Mouse (Mus musculus): ENCODE results near the gene Ndrg2.

Ndrg2 gene

DNA sequence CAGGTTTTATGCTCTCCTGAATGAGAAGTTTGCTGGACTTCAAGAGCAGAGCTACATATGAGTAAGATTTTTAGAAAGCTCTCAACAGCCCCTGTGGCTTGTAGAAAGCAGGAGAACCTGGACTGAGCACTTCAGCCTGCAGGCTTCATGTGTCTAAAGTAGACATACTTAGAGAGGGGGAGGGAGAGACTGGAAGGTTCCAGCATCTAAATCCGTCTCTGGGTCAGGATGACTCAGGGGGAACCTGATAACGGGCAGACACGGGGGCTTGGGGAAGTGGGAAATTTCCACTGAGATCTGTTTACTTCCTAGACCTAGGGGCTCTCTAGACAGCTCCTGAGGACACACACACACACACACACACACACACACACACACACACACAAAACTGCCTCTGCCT lies 1.1 kb upstream of the Ndrg2 start:
- intact Hi-C loops (cut with DNase I), result no loop called here

GRCm38 (mm10) chr14:51913062-51913959 lies 647 bp downstream of the Ndrg2 start:
- intact Hi-C loops (cut with DNase I), result no loop called here

DNA sequence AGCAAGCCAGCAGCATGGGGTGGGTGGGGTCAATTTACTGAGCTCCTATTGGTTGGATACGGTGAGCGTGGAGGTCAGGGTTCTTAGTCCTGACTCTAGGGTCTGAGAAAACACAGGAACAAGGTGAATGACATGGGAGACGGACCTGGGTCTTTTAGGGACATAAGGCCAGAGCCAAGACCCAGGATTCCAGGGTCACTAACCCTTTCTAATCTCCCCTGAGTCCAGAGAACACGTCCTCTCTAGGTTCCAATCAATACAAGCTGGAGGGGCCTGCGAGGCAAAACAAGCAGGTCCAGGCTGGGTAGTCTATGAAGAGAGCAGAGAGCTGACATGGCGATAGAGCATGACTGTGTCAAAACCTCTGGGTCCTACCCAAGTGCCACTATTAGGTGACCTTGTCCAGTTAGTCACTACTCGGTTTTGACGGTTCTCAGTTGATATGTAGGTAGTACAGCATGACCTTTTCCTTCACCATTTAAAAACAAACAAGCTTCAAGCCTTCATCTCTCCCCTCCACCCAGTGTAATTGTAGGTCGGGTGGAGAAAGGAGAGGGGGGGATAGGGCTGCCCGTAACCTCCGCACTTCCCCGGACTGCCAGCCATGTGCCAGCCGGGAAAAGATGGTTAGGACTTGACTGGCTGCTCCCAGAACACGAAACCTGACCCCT lies 1.4 kb downstream of the Ndrg2 start:
- intact Hi-C loops (cut with DNase I), result no loop called here

GRCm38 (mm10) chr14:51911301-51911700 lies 2.7 kb downstream of the Ndrg2 start:
- intact Hi-C loops (cut with DNase I), result no loop called here

DNA sequence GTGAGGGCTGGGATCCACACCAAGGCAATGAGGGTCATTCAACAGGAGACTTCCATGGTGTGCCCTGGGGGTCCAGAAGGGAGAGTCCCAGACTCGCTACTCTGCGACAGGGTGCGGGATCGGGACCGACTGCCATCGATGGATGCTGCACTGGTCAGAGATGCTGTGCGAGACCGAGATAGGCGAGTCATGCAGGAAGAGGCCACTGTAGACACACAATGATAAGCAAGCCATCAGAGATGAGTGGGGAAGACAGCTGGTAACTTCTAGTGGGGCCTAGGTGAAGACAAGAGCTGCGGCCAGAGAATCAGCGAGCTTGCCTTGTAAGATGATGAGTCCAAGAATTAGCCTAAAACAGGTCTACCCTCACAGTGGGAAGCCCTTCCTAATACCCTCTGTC lies 7.9 kb downstream of the Ndrg2 start:
- intact Hi-C loops (cut with DNase I), result loop anchor here (2.0 to 5.0 kb wide), 2 partner anchors 19 to 101 kb away; no protein-coding TSS in a partner anchor

DNA sequence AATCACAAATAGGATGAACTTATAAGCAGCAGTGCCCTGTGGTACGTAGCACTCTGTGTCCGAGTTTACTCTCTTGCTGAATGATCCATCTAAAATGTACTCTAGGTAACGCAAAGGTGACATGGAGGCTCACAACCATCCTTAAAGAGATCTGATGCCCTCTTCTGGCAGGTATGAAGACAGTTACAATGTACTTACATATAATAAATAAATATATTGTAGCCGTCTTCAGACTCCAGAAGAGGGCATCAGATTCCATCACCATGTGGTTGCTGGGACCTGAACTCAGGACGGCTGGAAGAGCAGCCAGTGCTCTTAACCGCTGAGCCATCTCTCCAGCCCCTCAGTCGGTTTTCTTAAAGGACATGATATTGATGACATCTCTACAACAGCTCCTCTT lies 9.3 kb downstream of the Ndrg2 start:
- intact Hi-C loops (cut with DNase I), result loop anchor here (5.0 kb wide), 1 partner anchor 103 kb away; no protein-coding TSS in a partner anchor

DNA sequence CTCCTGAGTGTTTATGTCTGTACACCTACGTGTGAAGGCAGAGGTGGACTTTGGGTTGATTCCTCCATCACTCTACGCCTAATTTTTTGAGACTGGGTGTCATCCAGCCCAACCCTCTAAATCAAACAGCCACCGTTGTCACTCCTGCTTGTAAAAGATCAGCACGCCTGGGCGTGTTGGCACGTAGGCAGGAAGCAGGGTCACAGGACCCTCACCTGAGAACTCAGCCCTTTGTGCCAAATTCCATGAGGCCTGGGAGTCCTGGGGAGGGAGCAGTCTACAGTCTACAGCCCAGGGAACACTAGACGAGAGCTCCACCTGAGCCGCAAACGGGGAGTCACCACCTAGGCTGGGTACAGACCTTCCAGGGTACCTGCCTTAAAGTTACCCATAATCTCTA lies 10.2 kb downstream of the Ndrg2 start:
- intact Hi-C loops (cut with DNase I), result loop anchor here (2.0 kb wide), 1 partner anchor 27 kb away; no protein-coding TSS in a partner anchor

DNA sequence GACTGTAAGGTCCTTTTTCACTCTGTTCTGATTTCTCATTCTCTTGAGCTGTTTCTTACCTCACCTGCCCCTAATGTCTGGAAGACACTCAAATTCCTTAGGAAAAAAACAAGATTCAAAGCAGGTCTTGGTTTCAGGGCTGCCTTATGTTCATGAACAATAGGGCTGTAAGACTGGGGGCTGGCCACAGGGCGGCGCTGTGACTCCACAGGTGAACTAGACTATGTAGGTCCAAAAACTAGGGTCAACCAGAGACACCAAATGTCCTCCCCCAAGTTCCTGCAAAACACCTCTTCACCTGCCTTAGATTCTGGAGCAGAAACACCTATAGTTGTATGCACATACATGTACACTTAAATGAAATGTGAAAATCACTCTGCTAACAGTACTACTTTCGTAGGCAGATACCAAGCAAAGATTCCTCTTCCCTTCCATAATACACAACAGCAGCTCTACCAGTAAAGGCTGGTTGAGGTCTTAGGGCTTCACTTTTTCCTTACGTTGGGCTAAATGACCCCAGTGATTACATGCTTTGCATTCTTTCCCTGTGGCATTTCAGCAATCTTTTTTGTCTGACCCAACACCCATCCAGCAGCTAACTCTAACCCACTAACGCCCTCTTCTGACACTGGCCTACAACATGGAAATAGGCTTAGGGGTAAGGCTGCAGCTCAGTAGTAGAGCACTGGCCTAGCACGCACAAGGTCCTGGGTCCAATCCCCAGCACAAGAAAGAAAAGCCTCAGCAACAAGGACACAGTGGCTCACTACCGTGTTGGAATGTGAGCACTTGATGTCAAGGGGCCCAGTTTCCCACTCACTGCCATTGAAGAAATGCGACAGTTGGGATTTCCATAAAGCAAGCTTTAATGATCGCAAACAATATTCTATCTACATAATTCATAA lies 10.9 kb downstream of the Ndrg2 start:
- intact Hi-C loops (cut with DNase I), result loop anchor here (2.0 kb wide), 1 partner anchor 28 kb away; no protein-coding TSS in a partner anchor

GRCm38 (mm10) chr14:51899351-51899750 lies 14.6 kb downstream of the Ndrg2 start:
- intact Hi-C loops (cut with DNase I), result no loop called here

GRCm38 (mm10) chr14:51896539-51897170 lies 17.3 kb downstream of the Ndrg2 start:
- intact Hi-C loops (cut with DNase I), result no loop called here

GRCm38 (mm10) chr14:51896019-51896418 lies 17.9 kb downstream of the Ndrg2 start:
- intact Hi-C loops (cut with DNase I), result no loop called here

DNA sequence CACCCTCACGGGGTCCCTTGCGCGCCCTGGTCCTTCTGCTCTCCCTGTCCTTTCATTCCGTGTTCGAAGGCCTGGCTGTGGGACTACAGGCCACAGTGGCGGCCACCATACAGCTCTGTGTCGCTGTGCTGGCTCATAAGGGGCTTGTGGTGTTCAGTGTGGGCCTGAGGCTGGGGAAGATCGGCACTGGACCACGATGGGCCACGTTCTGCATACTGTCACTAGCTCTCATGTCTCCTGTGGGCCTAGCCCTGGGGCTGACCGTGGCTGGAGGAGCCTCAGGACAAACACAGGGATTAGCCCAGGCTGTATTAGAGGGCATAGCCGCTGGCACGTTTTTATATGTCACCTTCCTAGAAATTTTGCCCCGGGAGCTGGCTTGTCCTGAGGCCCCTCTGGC lies 18.9 kb downstream of the Ndrg2 start:
- intact Hi-C loops (cut with DNase I), result no loop called here

DNA sequence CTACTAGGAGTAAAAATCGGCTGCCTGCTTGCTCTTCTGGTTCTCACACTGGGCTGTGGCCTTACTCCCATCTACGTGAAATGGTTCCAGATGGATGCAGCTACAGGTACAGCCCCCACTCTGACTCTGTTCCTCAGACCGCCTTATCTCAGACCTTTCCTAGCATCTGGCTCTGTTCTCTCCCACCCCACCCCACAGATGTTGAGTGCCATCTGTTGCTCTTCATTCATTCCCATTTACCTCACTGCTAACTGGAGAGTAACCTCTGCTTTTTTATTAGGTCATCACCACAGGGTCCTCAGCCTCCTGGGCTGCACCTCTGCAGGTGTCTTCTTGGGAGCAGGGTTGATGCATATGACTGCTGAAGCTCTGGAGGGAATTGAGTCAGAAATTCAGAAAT lies 20.1 kb downstream of the Ndrg2 start:
- intact Hi-C loops (cut with DNase I), result no loop called here

DNA sequence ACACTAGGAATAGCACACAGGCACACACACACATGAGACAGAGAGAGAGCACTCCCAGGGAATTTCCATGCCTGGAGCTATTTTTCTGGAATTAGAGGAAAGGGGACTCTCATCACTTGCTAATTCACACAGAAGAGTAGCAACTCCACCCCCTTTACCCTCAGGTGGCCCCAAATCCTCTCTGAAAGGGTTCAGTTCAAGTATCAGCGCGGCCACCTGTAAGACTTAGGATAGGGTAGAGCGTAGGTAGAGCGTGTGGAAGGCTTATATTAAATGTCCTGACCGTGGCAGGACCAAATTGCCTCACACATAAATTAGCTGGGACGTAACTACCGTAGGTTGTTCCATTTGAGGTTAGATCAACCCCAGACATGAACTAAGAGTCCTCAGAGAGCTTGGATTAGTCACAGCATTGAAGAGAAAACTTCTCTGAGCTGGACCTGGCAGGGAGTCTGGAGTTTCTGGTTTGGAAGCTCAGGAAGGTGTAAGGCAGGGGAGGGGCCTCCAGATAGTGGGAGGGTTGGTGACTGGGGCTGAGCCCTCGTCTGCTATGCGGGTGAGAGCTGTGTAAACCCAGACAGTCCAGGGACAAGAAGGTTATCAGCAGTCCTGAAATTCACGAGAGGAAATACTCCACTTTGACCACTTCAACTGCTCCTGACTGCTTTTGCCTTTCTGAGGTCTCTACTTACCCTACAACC lies 20.7 kb downstream of the Ndrg2 start:
- intact Hi-C loops (cut with DNase I), result no loop called here

DNA sequence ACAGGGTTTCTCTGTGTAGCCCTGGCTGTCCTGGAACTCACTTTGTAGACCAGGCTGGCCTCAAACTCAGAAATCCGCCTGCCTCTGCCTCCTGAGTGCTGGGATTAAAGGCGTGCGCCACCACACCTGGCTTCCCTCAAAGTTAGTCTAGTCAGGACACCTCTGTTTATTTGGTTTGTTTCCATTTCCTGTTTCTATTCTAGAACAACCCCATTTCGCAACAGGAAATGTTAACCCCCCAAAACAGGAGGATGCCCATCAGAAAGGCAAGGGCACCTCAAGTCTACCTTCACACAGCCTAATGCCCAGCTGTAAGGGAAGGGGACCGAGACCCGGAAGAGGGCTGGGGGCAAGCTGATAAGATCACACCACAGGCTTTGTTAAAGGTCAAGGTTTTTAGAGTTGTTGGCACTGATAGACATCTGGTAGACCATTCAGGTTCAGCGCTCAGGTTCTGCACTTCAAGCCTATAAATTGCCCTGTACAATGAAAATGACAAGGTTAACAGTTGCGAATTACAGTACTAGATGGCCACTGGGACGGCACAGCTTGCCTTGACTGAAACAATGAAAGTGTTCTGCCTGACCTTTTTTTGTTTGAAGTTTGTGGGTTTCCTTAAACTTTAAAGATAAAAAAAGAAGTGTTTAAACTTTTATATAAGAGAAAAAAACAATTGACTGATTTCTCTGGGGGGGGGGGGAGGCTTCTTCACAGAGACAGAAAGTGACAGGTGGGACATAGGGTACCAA lies 21.6 kb downstream of the Ndrg2 start, which contains the start of gene Slc39a2:
Gene Slc39a2, plus strand, starts transcription at position 699 of the 749 bp plus-strand sequence.
- intact Hi-C loops (cut with DNase I), result no loop called here

- intact Hi-C loops (cut with DNase I), result no loop called here
Observed at GRCm38 (mm10) chr14:51889833-51890232, 24.1 kb downstream of the Ndrg2 start.

- intact Hi-C loops (cut with DNase I), result no loop called here
Observed at GRCm38 (mm10) chr14:51886051-51886450, 27.9 kb downstream of the Ndrg2 start.

- intact Hi-C loops (cut with DNase I), result no loop called here
Observed at GRCm38 (mm10) chr14:51884598-51885331, 29.2 kb downstream of the Ndrg2 start, which contains the start of gene Mettl17. Gene Mettl17, plus strand, starts transcription at chr14:51884842.

Measured in adrenal gland (tissue).